Mouse (Mus musculus): Measurements from ENCODE around the gene Olfr967. TPM values are rescaled to one million over a fixed set of nuclear protein-coding genes. Genes with fewer than 3 reads are reported as not detected.
"Not testable (repeated sequence)": the region's sequence is repeated elsewhere in the genome, so short reads cannot be mapped to it uniquely, and the experiment has no call there.

Gene Olfr967
- total RNA-seq (2012; rRNA removed), result not detected in 2 replicates

GRCm38 (mm10) chr9:39745949-39746348, at the start of gene Olfr967:
TSS of gene Olfr967 (plus strand) at chr9:39746249.
- H3K27ac ChIP-seq (ENCODE audit: insufficient read depth, low read depth, low read length, poor library complexity, severe bottlenecking), result no peak within 1 kb of the TSS
- H3K9me3 ChIP-seq (ENCODE audit: control insufficient read depth, insufficient read depth, low read depth, low read length), result no peaks in the 10 kb centered on the region
- TF ChIP-seq HCFC1 (IDR thresholded peaks at IDR 0.05; ENCODE audit: borderline replicate concordance, insufficient read depth, low read length), result no peak
- H3K4me1 ChIP-seq (ENCODE audit: control insufficient read depth in 2 of 2, insufficient read depth in 2 of 2, low read length in 2 of 2, poor library complexity in 1 of 2), result no peaks in the 10 kb centered on the region
- DNase-seq (ENCODE audit: low read depth, low spot score), result no peak
- no peaks in the 10 kb centered on the region for H3K36me3 ChIP-seq (ENCODE audit: control insufficient read depth, insufficient read depth, low read length, poor library complexity, severe bottlenecking)
- H3K9ac ChIP-seq (ENCODE audit: insufficient read depth, low read depth, low read length, poor library complexity, severe bottlenecking), result no peak within 1 kb of the TSS
- H3K4me3 ChIP-seq (ENCODE audit: insufficient read depth in 1 of 2, low read depth in 1 of 2, low read length in 2 of 2, poor library complexity in 1 of 2, severe bottlenecking in 1 of 2), result no peak within 1 kb of the TSS
- in situ Hi-C loops (cut with MboI; ENCODE audit: low sequenced_read_pairs in 2 of 2, unreplicated experiment in 2 of 2), result no loop called here

DNA sequence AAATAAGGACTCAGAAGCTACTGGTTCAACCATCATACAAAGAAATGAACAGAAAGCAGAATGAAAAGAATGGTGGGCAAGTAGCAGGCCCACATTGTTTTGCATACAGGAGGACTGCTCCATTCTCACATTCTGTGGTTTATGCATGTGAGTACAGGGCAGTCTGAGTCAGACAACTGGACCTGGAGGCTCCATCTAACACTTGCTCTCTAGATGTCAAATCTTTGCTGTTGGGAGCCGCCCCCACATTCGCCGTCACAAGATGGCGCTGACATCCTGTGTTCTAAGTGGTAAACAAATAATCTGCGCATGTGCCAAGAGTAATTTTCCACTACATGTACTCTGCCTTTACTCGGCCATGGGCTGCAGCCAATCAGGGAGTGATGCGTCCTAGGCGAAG, 44.9 kb upstream of the Olfr967 start:
- H3K36me3 ChIP-seq (ENCODE audit: control insufficient read depth, insufficient read depth, low read length, poor library complexity, severe bottlenecking); H3K9ac ChIP-seq (ENCODE audit: insufficient read depth, low read depth, low read length, poor library complexity, severe bottlenecking); H3K27ac ChIP-seq (ENCODE audit: insufficient read depth, low read depth, low read length, poor library complexity, severe bottlenecking); H3K9me3 ChIP-seq (ENCODE audit: control insufficient read depth, insufficient read depth, low read depth, low read length); H3K4me1 ChIP-seq (ENCODE audit: control insufficient read depth in 2 of 2, insufficient read depth in 2 of 2, low read length in 2 of 2, poor library complexity in 1 of 2); DNase-seq (ENCODE audit: low read depth, low spot score); in situ Hi-C loops (cut with MboI; ENCODE audit: low sequenced_read_pairs in 2 of 2, unreplicated experiment in 2 of 2); H3K4me3 ChIP-seq (ENCODE audit: insufficient read depth in 1 of 2, low read depth in 1 of 2, low read length in 2 of 2, poor library complexity in 1 of 2, severe bottlenecking in 1 of 2): not testable (repeated sequence)

DNA sequence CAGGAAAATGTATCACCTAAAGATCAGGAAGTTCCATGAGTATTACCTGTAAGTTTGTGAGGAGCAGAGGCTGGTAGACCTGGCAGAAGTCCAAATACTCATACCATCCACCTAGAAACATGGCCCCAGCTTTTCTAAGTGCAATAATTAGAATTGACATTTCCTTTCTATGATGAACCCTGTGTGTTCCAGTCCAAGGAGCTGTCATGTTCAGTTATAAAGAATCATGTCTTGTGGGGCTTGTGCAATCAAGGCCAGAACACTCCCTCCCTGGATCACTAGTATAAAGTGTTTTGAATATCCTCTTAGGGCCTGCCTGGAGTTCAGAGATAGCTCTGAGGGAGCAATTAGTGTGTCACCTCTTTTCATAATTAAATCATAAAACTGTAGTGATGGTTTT, 39.0 kb upstream of the Olfr967 start, which contains the start of gene Olfr149:
Olfr149 (minus strand) TSS at position 101 of the 400 bp plus-strand sequence.
- no peak within 1 kb of the TSS for H3K9ac ChIP-seq (ENCODE audit: insufficient read depth, low read depth, low read length, poor library complexity, severe bottlenecking)
- in situ Hi-C loops (cut with MboI; ENCODE audit: low sequenced_read_pairs in 2 of 2, unreplicated experiment in 2 of 2), result no loop called here
- no peaks in the 10 kb centered on the region for H3K36me3 ChIP-seq (ENCODE audit: control insufficient read depth, insufficient read depth, low read length, poor library complexity, severe bottlenecking)
- H3K4me3 ChIP-seq (ENCODE audit: insufficient read depth in 1 of 2, low read depth in 1 of 2, low read length in 2 of 2, poor library complexity in 1 of 2, severe bottlenecking in 1 of 2), result no peak within 1 kb of the TSS
- DNase-seq (ENCODE audit: low read depth, low spot score), result no peak
- no peak within 1 kb of the TSS for H3K27ac ChIP-seq (ENCODE audit: insufficient read depth, low read depth, low read length, poor library complexity, severe bottlenecking)
- 0 out of 2 replicates have a peak, but pooled peaks cover 2% of the 10 kb centered on the region for H3K9me3 ChIP-seq (ENCODE audit: control insufficient read depth, insufficient read depth, low read depth, low read length)
- H3K4me1 ChIP-seq (ENCODE audit: control insufficient read depth in 2 of 2, insufficient read depth in 2 of 2, low read length in 2 of 2, poor library complexity in 1 of 2), result no peaks in the 10 kb centered on the region
- TF ChIP-seq MAFK (IDR thresholded peaks at IDR 0.05; ENCODE audit: insufficient read depth, low read depth, low read length) (no peak), CHD2 (IDR thresholded peaks at IDR 0.05; ENCODE audit: low read depth, low read length) (no peak), ZC3H11A (IDR thresholded peaks at IDR 0.05; ENCODE audit: borderline replicate concordance, low read depth, low read length) (no peak)

- H3K4me3 ChIP-seq (ENCODE audit: insufficient read depth in 1 of 2, low read depth in 1 of 2, low read length in 2 of 2, poor library complexity in 1 of 2, severe bottlenecking in 1 of 2), result no peak overlapping the region
- H3K9ac ChIP-seq (ENCODE audit: insufficient read depth, low read depth, low read length, poor library complexity, severe bottlenecking), result no peak overlapping the region
- H3K36me3 ChIP-seq (ENCODE audit: control insufficient read depth, insufficient read depth, low read length, poor library complexity, severe bottlenecking), result no peaks in the 10 kb centered on the region
- no peaks in the 10 kb centered on the region for H3K4me1 ChIP-seq (ENCODE audit: control insufficient read depth in 2 of 2, insufficient read depth in 2 of 2, low read length in 2 of 2, poor library complexity in 1 of 2)
- DNase-seq (ENCODE audit: low read depth, low spot score), result no peak
- in situ Hi-C loops (cut with MboI; ENCODE audit: low sequenced_read_pairs in 2 of 2, unreplicated experiment in 2 of 2), result no loop called here
- H3K27ac ChIP-seq (ENCODE audit: insufficient read depth, low read depth, low read length, poor library complexity, severe bottlenecking), result no peak overlapping the region
- TF ChIP-seq MAFK (IDR thresholded peaks at IDR 0.05; ENCODE audit: insufficient read depth, low read depth, low read length), result no peak
- TF ChIP-seq ZC3H11A (IDR thresholded peaks at IDR 0.05; ENCODE audit: borderline replicate concordance, low read depth, low read length), result no peak
- no peak for TF ChIP-seq HCFC1 (IDR thresholded peaks at IDR 0.05; ENCODE audit: borderline replicate concordance, insufficient read depth, low read length)
- TF ChIP-seq CHD2 (IDR thresholded peaks at IDR 0.05; ENCODE audit: low read depth, low read length), result no peak
- no peak for TF ChIP-seq ZNF384 (IDR thresholded peaks at IDR 0.05; ENCODE audit: low read depth, low read length)
- H3K9me3 ChIP-seq (ENCODE audit: control insufficient read depth, insufficient read depth, low read depth, low read length), result no peaks in the 10 kb centered on the region
Measured at GRCm38 (mm10) chr9:39708958-39709357, 37.1 kb upstream of the Olfr967 start.

DNA sequence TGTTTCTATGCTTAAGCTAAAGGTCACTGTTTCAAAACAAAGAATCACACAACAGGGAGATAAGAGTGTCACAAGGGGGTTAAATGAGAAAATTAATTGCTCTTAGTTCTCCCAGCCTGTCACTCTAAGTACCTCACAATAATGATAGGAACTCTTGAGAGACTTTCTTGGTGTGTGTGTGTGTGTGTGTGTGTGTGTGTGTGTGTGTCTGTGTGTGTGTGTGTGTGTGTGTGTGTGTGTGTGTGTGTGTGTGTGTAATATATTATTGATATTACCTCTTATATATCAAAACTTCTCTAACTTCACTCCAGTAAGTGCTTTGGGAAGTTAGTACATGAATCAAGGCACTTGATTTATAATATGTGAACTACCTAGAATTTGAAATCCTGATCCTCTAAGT, 35.0 kb upstream of the Olfr967 start, which contains the start of gene Olfr965:
Olfr965 (plus strand) TSS at position 301 of the 400 bp plus-strand sequence.
- in situ Hi-C loops (cut with MboI; ENCODE audit: low sequenced_read_pairs in 2 of 2, unreplicated experiment in 2 of 2), result no loop called here
- Histone ChIP-seq H3K9ac (ENCODE audit: insufficient read depth, low read depth, low read length, poor library complexity, severe bottlenecking) (no peak within 1 kb of the TSS), H3K27ac (ENCODE audit: insufficient read depth, low read depth, low read length, poor library complexity, severe bottlenecking) (no peak within 1 kb of the TSS), H3K4me1 (ENCODE audit: control insufficient read depth in 2 of 2, insufficient read depth in 2 of 2, low read length in 2 of 2, poor library complexity in 1 of 2) (no peaks in the 10 kb centered on the region), H3K9me3 (ENCODE audit: control insufficient read depth, insufficient read depth, low read depth, low read length) (no peaks in the 10 kb centered on the region), H3K4me3 (ENCODE audit: insufficient read depth in 1 of 2, low read depth in 1 of 2, low read length in 2 of 2, poor library complexity in 1 of 2, severe bottlenecking in 1 of 2) (no peak within 1 kb of the TSS), H3K36me3 (ENCODE audit: control insufficient read depth, insufficient read depth, low read length, poor library complexity, severe bottlenecking) (no peaks in the 10 kb centered on the region)
- TF ChIP-seq ZC3H11A (IDR thresholded peaks at IDR 0.05; ENCODE audit: borderline replicate concordance, low read depth, low read length) (no peak), ZNF384 (IDR thresholded peaks at IDR 0.05; ENCODE audit: low read depth, low read length) (no peak), MAFK (IDR thresholded peaks at IDR 0.05; ENCODE audit: insufficient read depth, low read depth, low read length) (no peak), HCFC1 (IDR thresholded peaks at IDR 0.05; ENCODE audit: borderline replicate concordance, insufficient read depth, low read length) (no peak), CHD2 (IDR thresholded peaks at IDR 0.05; ENCODE audit: low read depth, low read length) (no peak)
- DNase-seq (ENCODE audit: low read depth, low spot score), result no peak
